Mouse (Mus musculus) megakaryocyte, adult 5-6 weeks (primary cell): ENCODE data around the gene Slc38a3. TPM values are rescaled to one million over a fixed set of nuclear protein-coding genes. Genes with fewer than 3 reads are reported as not detected.

Experiments
- ATAC-seq: 2 replicates; pipeline ENCODE4 v1.8.0; 2016; ENCODE audit warnings: mild to moderate bottlenecking, inconsistent platforms; ENCODE audit not compliant: poor library complexity, severe bottlenecking
- total RNA-seq, 2 experiments: library from RNA; stranded (forward) in 1 of 2; stranded (reverse) in 1 of 2; fragments of 153-499, 151-499 nt in 1 of 2; fragments of 221-1000, 200-1000 nt in 1 of 2; gene quantifications; 2 replicates each; pipeline versions ENCODE4 v1.2.3 to v1.2.4; 2015 to 2017

Slc38a3 gene
- total RNA-seq, 2 experiments from 2014 or later, result not detected

GRCm38 (mm10) chr9:107696106-107696479, 26.8 kb upstream of the Slc38a3 start:
- 0 out of 2 replicates have a peak, but pooled peaks have one; percentile 35 for ATAC-seq

- no peak for ATAC-seq
Measured at GRCm38 (mm10) chr9:107695441-107696105, 26.2 kb upstream of the Slc38a3 start.

GRCm38 (mm10) chr9:107694627-107695026, 25.3 kb upstream of the Slc38a3 start:
- ATAC-seq, result no peak

GRCm38 (mm10) chr9:107693433-107693987, 24.2 kb upstream of the Slc38a3 start:
- ATAC-seq, result no peak

- no peak for ATAC-seq
Measured at GRCm38 (mm10) chr9:107692785-107693184, 23.5 kb upstream of the Slc38a3 start.

- no peak for ATAC-seq
Measured at GRCm38 (mm10) chr9:107690391-107690790, 21.1 kb upstream of the Slc38a3 start.

GRCm38 (mm10) chr9:107688939-107689338, 19.6 kb upstream of the Slc38a3 start:
- no peak for ATAC-seq

- no peak for ATAC-seq
Measured at GRCm38 (mm10) chr9:107688415-107688814, 19.1 kb upstream of the Slc38a3 start.

- ATAC-seq, result peak; percentile 30; the same call in 1 of the 2 replicates
Measured at GRCm38 (mm10) chr9:107685231-107685981, 16.1 kb upstream of the Slc38a3 start.

GRCm38 (mm10) chr9:107682405-107682804, 13.1 kb upstream of the Slc38a3 start:
- ATAC-seq, result no peak

GRCm38 (mm10) chr9:107679501-107679900, 10.2 kb upstream of the Slc38a3 start, which contains the start of gene Gnat1:
Gene Gnat1 (minus strand): TSS chr9:107679712.
- ATAC-seq, result no peak

GRCm38 (mm10) chr9:107678861-107679260, 9.5 kb upstream of the Slc38a3 start:
- ATAC-seq, result no peak

GRCm38 (mm10) chr9:107677819-107678526, 8.6 kb upstream of the Slc38a3 start:
- peak; percentile 50 for ATAC-seq

- ATAC-seq, result peak; percentile 64
Measured at GRCm38 (mm10) chr9:107677091-107677784, 7.9 kb upstream of the Slc38a3 start.

- no peak for ATAC-seq
Measured at GRCm38 (mm10) chr9:107676302-107676701, 7.0 kb upstream of the Slc38a3 start.

GRCm38 (mm10) chr9:107675671-107676301, 6.5 kb upstream of the Slc38a3 start:
- ATAC-seq, result peak; percentile 77

- ATAC-seq, result no peak
Measured at GRCm38 (mm10) chr9:107674609-107675429, 5.5 kb upstream of the Slc38a3 start.

GRCm38 (mm10) chr9:107670259-107670658, 929 bp upstream of the Slc38a3 start:
- ATAC-seq, result no peak

GRCm38 (mm10) chr9:107668916-107669315, 414 bp downstream of the Slc38a3 start:
- ATAC-seq, result no peak
